Mouse (Mus musculus) MEL (cell line): ENCODE data around the gene Ints5. TPM values are rescaled to one million over a fixed set of nuclear protein-coding genes. Genes with fewer than 3 reads are reported as not detected.

Experiments used
- DNase-seq: peaks from one replicate; pipeline ENCODE4 v3.0.0; 2011; ENCODE audit warnings: low read depth, low spot score
- H3K27ac ChIP-seq: 2 replicates; pipeline ENCODE4 v1.5.1; 2012; ENCODE audit warnings: low read depth, mild to moderate bottlenecking, control low read depth, low read length, moderate library complexity; ENCODE audit not compliant: control insufficient read depth
- H3K27me3 ChIP-seq, 2 experiments: fragments of 150-350 bp in 1 of 2; sonication (generic) in 1 of 2; 2 replicates each; pipeline ENCODE4 v1.6.1; 2012; ENCODE audit warnings: low read length in 2 of 2, mild to moderate bottlenecking in 2 of 2, improper control_type of control experiment in 1 of 2, moderate library complexity in 1 of 2; ENCODE audit not compliant: insufficient read depth in 2 of 2, control insufficient read depth in 1 of 2
- H3K36me3 ChIP-seq, 2 experiments: 2 replicates each; pipeline ENCODE4 v1.6.1; 2012 to 2014; ENCODE audit warnings: low read length in 2 of 2, improper control_type of control experiment in 1 of 2, inconsistent platforms in 1 of 2, mild to moderate bottlenecking in 1 of 2; ENCODE audit not compliant: insufficient read depth in 2 of 2, control insufficient read depth in 1 of 2
- H3K4me1 ChIP-seq, 2 experiments: fragments of 150-350 bp in 1 of 2; sonication (generic) in 1 of 2; 2 replicates each; pipeline ENCODE4 v1.6.1; 2012; ENCODE audit warnings: low read length in 2 of 2, improper control_type of control experiment in 1 of 2, mild to moderate bottlenecking in 1 of 2; ENCODE audit not compliant: insufficient read depth in 2 of 2, control insufficient read depth in 1 of 2
- H3K4me3 ChIP-seq, 2 experiments: fragments of 150-350 bp in 1 of 2; sonication (generic) in 1 of 2; 2 replicates each; pipeline ENCODE4 v1.5.1; 2012; ENCODE audit warnings: low read depth in 2 of 2, low read length in 2 of 2, mild to moderate bottlenecking in 2 of 2, moderate library complexity in 2 of 2, control low read depth in 1 of 2, improper control_type of control experiment in 1 of 2; ENCODE audit not compliant: control insufficient read depth in 1 of 2, insufficient read depth in 1 of 2
- H3K79me2 ChIP-seq: 2 replicates; pipeline ENCODE4 v1.6.1; 2012; ENCODE audit warnings: mild to moderate bottlenecking, low read length, moderate library complexity; ENCODE audit not compliant: control insufficient read depth, poor library complexity, insufficient read depth
- H3K9ac ChIP-seq: 2 replicates; pipeline ENCODE4 v1.6.1; 2012; ENCODE audit warnings: low read depth, mild to moderate bottlenecking, control low read depth, low read length, moderate library complexity; ENCODE audit not compliant: control insufficient read depth, poor library complexity, severe bottlenecking
- H3K9me3 ChIP-seq: fragments of 150-350 bp; sonication (generic); replicated peaks from 2 replicates; pipeline ENCODE4 v1.6.1; 2012; ENCODE audit warnings: mild to moderate bottlenecking, low read length, improper control_type of control experiment, moderate library complexity; ENCODE audit not compliant: insufficient read depth
- CHD1 ChIP-seq: IDR thresholded peaks from 2 replicates; pipeline ENCODE4 v1.6.1; 2012; ENCODE audit warnings: low read depth, mild to moderate bottlenecking, inconsistent platforms, low read length, improper control_type of control experiment
- CHD2 ChIP-seq: IDR thresholded peaks from 2 replicates; pipeline ENCODE4 v1.6.1; 2011; ENCODE audit warnings: low read length, improper control_type of control experiment
- CTCF ChIP-seq, 3 experiments: IDR thresholded peaks in 2 of 3; conservative IDR thresholded peaks in 1 of 3; 2 replicates each; pipeline ENCODE4 v1.5.1; 2011 to 2012; ENCODE audit warnings: low read length in 3 of 3, low read depth in 2 of 3, mild to moderate bottlenecking in 2 of 3, improper control_type of control experiment in 1 of 3, inconsistent platforms in 1 of 3, mixed read lengths in 1 of 3, moderate library complexity in 1 of 3; ENCODE audit not compliant: control insufficient read depth in 1 of 3, insufficient read depth in 1 of 3, poor library complexity in 1 of 3, severe bottlenecking in 1 of 3
- E2F4 ChIP-seq: IDR thresholded peaks from 2 replicates; pipeline ENCODE4 v1.6.1; 2011; ENCODE audit warnings: low read depth, low read length, improper control_type of control experiment, borderline replicate concordance
- EP300 ChIP-seq, 2 experiments: IDR thresholded peaks; 2 replicates each; pipeline ENCODE4 v1.6.1; 2011; ENCODE audit warnings: improper control_type of control experiment in 2 of 2, low read length in 2 of 2, low read depth in 1 of 2, mild to moderate bottlenecking in 1 of 2
- ETS1 ChIP-seq: IDR thresholded peaks from 2 replicates; pipeline ENCODE4 v1.6.1; 2012; ENCODE audit warnings: low read depth, mild to moderate bottlenecking, inconsistent platforms, low read length, improper control_type of control experiment, moderate library complexity
- GABPA ChIP-seq: IDR thresholded peaks from 2 replicates; pipeline ENCODE4 v1.6.1; 2012; ENCODE audit warnings: low read depth, mild to moderate bottlenecking, inconsistent platforms, low read length, improper control_type of control experiment, moderate library complexity
- GATA1 ChIP-seq: IDR thresholded peaks from 2 replicates; pipeline ENCODE4 v1.6.1; 2011; ENCODE audit warnings: low read depth, low read length, improper control_type of control experiment
- JUND ChIP-seq: IDR thresholded peaks from 2 replicates; pipeline ENCODE4 v1.6.1; 2011; ENCODE audit warnings: low read depth, mild to moderate bottlenecking, improper control_type of control experiment, low read length
- KAT2A ChIP-seq: conservative IDR thresholded peaks from 2 replicates; pipeline ENCODE4 v1.6.1; 2012; ENCODE audit warnings: low read depth, low read length, improper control_type of control experiment, inconsistent platforms
- MAFK ChIP-seq: IDR thresholded peaks from 2 replicates; pipeline ENCODE4 v1.6.1; 2011; ENCODE audit warnings: low read depth, mild to moderate bottlenecking, low read length, improper control_type of control experiment, borderline replicate concordance
- MAZ ChIP-seq: IDR thresholded peaks from 2 replicates; pipeline ENCODE4 v1.6.1; 2012; ENCODE audit warnings: low read depth, mild to moderate bottlenecking, inconsistent platforms, low read length, improper control_type of control experiment
- MEF2A ChIP-seq: IDR thresholded peaks from 2 replicates; pipeline ENCODE4 v1.6.1; 2014; ENCODE audit warnings: low read depth, mild to moderate bottlenecking, inconsistent platforms, low read length, improper control_type of control experiment; ENCODE audit not compliant: poor library complexity, insufficient replicate concordance, severe bottlenecking; ENCODE audit errors: extremely low read depth
- MXI1 ChIP-seq: IDR thresholded peaks from 2 replicates; pipeline ENCODE4 v1.6.1; 2011; ENCODE audit warnings: mild to moderate bottlenecking, low read depth, low read length, improper control_type of control experiment
- MYB ChIP-seq: IDR thresholded peaks from 2 replicates; pipeline ENCODE4 v1.6.1; 2011; ENCODE audit warnings: mild to moderate bottlenecking, low read depth, low read length, improper control_type of control experiment
- NELFE ChIP-seq: IDR thresholded peaks from 2 replicates; pipeline ENCODE4 v1.6.1; 2011; ENCODE audit warnings: low read depth, low read length, improper control_type of control experiment
- NRF1 ChIP-seq: IDR thresholded peaks from 2 replicates; pipeline ENCODE4 v1.6.1; 2014; ENCODE audit warnings: low read depth, mild to moderate bottlenecking, inconsistent platforms, low read length, improper control_type of control experiment, moderate library complexity; ENCODE audit not compliant: poor library complexity, insufficient read depth, severe bottlenecking
- POLR2A ChIP-seq, 2 experiments: IDR thresholded peaks; 2 replicates each; pipeline ENCODE4 v1.6.1; 2011 to 2012; ENCODE audit warnings: low read length in 2 of 2, mild to moderate bottlenecking in 2 of 2, control low read depth in 1 of 2, improper control_type of control experiment in 1 of 2, low read depth in 1 of 2, moderate library complexity in 1 of 2; ENCODE audit not compliant: control insufficient read depth in 1 of 2, insufficient read depth in 1 of 2, poor library complexity in 1 of 2
- POLR2AphosphoS2 ChIP-seq: IDR thresholded peaks from 2 replicates; pipeline ENCODE4 v1.6.1; 2011; ENCODE audit warnings: low read length, improper control_type of control experiment
- POLR2AphosphoS5 ChIP-seq: IDR thresholded peaks from 2 replicates; pipeline ENCODE4 v1.6.1; 2012; ENCODE audit warnings: low read depth, borderline replicate concordance, mild to moderate bottlenecking, inconsistent platforms, low read length, moderate library complexity, mixed read lengths
- RAD21 ChIP-seq: IDR thresholded peaks from 2 replicates; pipeline ENCODE4 v1.6.1; 2011; ENCODE audit warnings: mild to moderate bottlenecking, low read depth, low read length, improper control_type of control experiment
- SIN3A ChIP-seq: IDR thresholded peaks from 2 replicates; pipeline ENCODE4 v1.6.1; 2012; ENCODE audit warnings: low read length, improper control_type of control experiment, inconsistent platforms
- SMC3 ChIP-seq: IDR thresholded peaks from 2 replicates; pipeline ENCODE4 v1.6.1; 2011; ENCODE audit warnings: low read depth, low read length, improper control_type of control experiment
- TAL1 ChIP-seq: IDR thresholded peaks from 2 replicates; pipeline ENCODE4 v1.6.1; 2012; ENCODE audit warnings: mild to moderate bottlenecking, inconsistent platforms, low read length, moderate library complexity, mixed read lengths
- TBP ChIP-seq: IDR thresholded peaks from 2 replicates; pipeline ENCODE4 v1.8.0; 2011; ENCODE audit warnings: low read depth, low read length, improper control_type of control experiment
- UBTF ChIP-seq: IDR thresholded peaks from 2 replicates; pipeline ENCODE4 v1.6.1; 2012; ENCODE audit warnings: low read depth, mild to moderate bottlenecking, inconsistent platforms, low read length, improper control_type of control experiment, moderate library complexity, borderline replicate concordance; ENCODE audit not compliant: insufficient read depth
- USF2 ChIP-seq, 2 experiments: IDR thresholded peaks; 2 replicates each; pipeline ENCODE4 v1.6.1; 2011 to 2012; ENCODE audit warnings: improper control_type of control experiment in 2 of 2, low read length in 2 of 2, borderline replicate concordance in 1 of 2, inconsistent platforms in 1 of 2, low read depth in 1 of 2, mild to moderate bottlenecking in 1 of 2; ENCODE audit not compliant: insufficient read depth in 1 of 2
- ZKSCAN1 ChIP-seq: IDR thresholded peaks from 2 replicates; pipeline ENCODE4 v1.6.1; 2012; ENCODE audit warnings: low read depth, mild to moderate bottlenecking, inconsistent platforms, low read length, improper control_type of control experiment, moderate library complexity
- ZMIZ1 ChIP-seq: IDR thresholded peaks from 2 replicates; pipeline ENCODE4 v1.6.1; 2012; ENCODE audit warnings: low read depth, mild to moderate bottlenecking, inconsistent platforms, low read length, improper control_type of control experiment, moderate library complexity
- polyA plus RNA-seq, 2 experiments: library from polyadenylated mRNA; stranded (reverse) in 1 of 2; unstranded in 1 of 2; fragments of >175 nt in 1 of 2; fragments of >200 nt in 1 of 2; gene quantifications; 2 replicates each; pipeline versions ENCODE4 v1.2.1 to v1.2.4; 2012; ENCODE audit warnings: low replicate concordance in 2 of 2, low read depth in 1 of 2; ENCODE audit not compliant: insufficient read length in 2 of 2, insufficient read depth in 1 of 2, missing spikeins in 1 of 2
- total RNA-seq: library from RNA; depleted of rRNA; stranded (reverse); fragments of 300-350 nt; gene quantifications from 2 replicates; pipeline ENCODE4 v1.2.3, GENCODE M21; 2012

Gene Ints5
- total and polyA plus RNA-seq, 3 experiments = 43.9 to 51.5 TPM; not detected in 1

GRCm38 (mm10) chr19:8919684-8920072, 26.9 kb downstream of the Ints5 start:
- Histone ChIP-seq H3K9ac (peak overlapping the region; percentile 92), H3K36me3 (peaks cover 1 to 13% of the 10 kb centered on the region in 2 experiments), H3K9me3 (no peaks in the 10 kb centered on the region), H3K79me2 (peaks cover 16% of the 10 kb centered on the region), H3K4me3 (peak overlapping the region; percentile 83 to 91), H3K27me3 (no peaks in the 10 kb centered on the region), H3K27ac (peak overlapping the region; percentile 88), H3K4me1 (peaks cover 8 to 10% of the 10 kb centered on the region in 2 experiments; a peak in 3 of 4 replicates)
- no peak for DNase-seq
- TF ChIP-seq GABPA = no peak
- no peak for TF ChIP-seq TAL1
- TF ChIP-seq KAT2A = no peak
- TF ChIP-seq MAFK = no peak
- no peak for TF ChIP-seq TBP
- TF ChIP-seq JUND = no peak
- no peak for TF ChIP-seq NELFE
- TF ChIP-seq MEF2A = no peak

GRCm38 (mm10) chr19:8920073-8920736, 27.4 kb downstream of the Ints5 start, which contains the start of gene B3gat3:
Gene B3gat3, plus strand, starts transcription at chr19:8920374.
- Histone ChIP-seq H3K79me2 (peaks cover 16% of the 10 kb centered on the region), H3K4me1 (peaks cover 8 to 10% of the 10 kb centered on the region in 2 experiments; a peak in 3 of 4 replicates), H3K4me3 (peak within 1 kb of the TSS; percentile 83 to 91), H3K36me3 (peaks cover 1 to 13% of the 10 kb centered on the region in 2 experiments; a peak in 3 of 4 replicates), H3K27ac (peak within 1 kb of the TSS; percentile 88), H3K9me3 (no peaks in the 10 kb centered on the region), H3K27me3 (no peaks in the 10 kb centered on the region), H3K9ac (peak within 1 kb of the TSS; percentile 92)
- peak; percentile 91 for DNase-seq
- peak; percentile 47 to 90; a peak in 3 of 4 replicates for TF ChIP-seq POLR2A (IDR thresholded peaks at IDR 0.05; ENCODE audit: control insufficient read depth in 1 of 2, insufficient read depth in 1 of 2, low read depth in 1 of 2, low read length in 2 of 2, poor library complexity in 1 of 2)
- TF ChIP-seq GATA1 = no peak
- TF ChIP-seq MXI1 = no peak; the same call in 1 of the 2 replicates
- no peak for TF ChIP-seq NRF1
- no peak; a peak in 1 of 4 replicates for TF ChIP-seq EP300 (IDR thresholded peaks at IDR 0.05; ENCODE audit: low read depth in 1 of 2, low read length in 2 of 2)
- TF ChIP-seq RAD21 = no peak
- TF ChIP-seq USF2 (IDR thresholded peaks at IDR 0.05; ENCODE audit: borderline replicate concordance in 1 of 2, insufficient read depth in 1 of 2, low read depth in 1 of 2, low read length in 2 of 2) = no peak
- TF ChIP-seq ZMIZ1 = peak; percentile 63; the same call in 1 of the 2 replicates
- no peak for TF ChIP-seq JUND
- TF ChIP-seq GABPA = no peak
- TF ChIP-seq KAT2A = no peak; the same call in 1 of the 2 replicates
- TF ChIP-seq ETS1 = no peak; the same call in 1 of the 2 replicates
- TF ChIP-seq NELFE = peak; percentile 80
- TF ChIP-seq CHD2 = no peak
- no peak for TF ChIP-seq MYB
- peak; percentile 80; the same call in 1 of the 2 replicates for TF ChIP-seq POLR2AphosphoS2
- no peak for TF ChIP-seq POLR2AphosphoS5
- TF ChIP-seq CHD1 = no peak
- no peak for TF ChIP-seq ZKSCAN1
- no peak for TF ChIP-seq MEF2A
- peak; percentile 49; the same call in 1 of the 2 replicates for TF ChIP-seq MAZ
- peak; percentile 71 for TF ChIP-seq SIN3A
- no peak for TF ChIP-seq CTCF (IDR thresholded peaks at IDR 0.05 in 2 of 3, conservative IDR thresholded peaks at IDR 0.05 in 1 of 3; ENCODE audit: control insufficient read depth in 1 of 3, insufficient read depth in 1 of 3, low read depth in 2 of 3, low read length in 3 of 3, poor library complexity in 1 of 3, severe bottlenecking in 1 of 3)
- TF ChIP-seq UBTF = no peak
- TF ChIP-seq E2F4 = 0 out of 2 replicates have a peak, but pooled peaks have one; percentile 53
- TF ChIP-seq SMC3 = 0 out of 2 replicates have a peak, but pooled peaks have one; percentile 6
